Mouse (Mus musculus) lung, postnatal 0 days (tissue): ENCODE data around the gene Cd164l2.

Source experiments
- CTCF ChIP-seq: IDR thresholded peaks from 2 replicates; pipeline ENCODE4 v1.5.1; 2016; ENCODE audit warnings: antibody characterized with exemption, mild to moderate bottlenecking
- EP300 ChIP-seq: IDR thresholded peaks from 2 replicates; pipeline ENCODE4 v1.6.1; 2016; ENCODE audit warnings: antibody characterized with exemption, mild to moderate bottlenecking, control low read depth

- TF ChIP-seq EP300 (no peak), CTCF (peak; percentile 85)
Measured at GRCm38 (mm10) chr4:133201006-133201771, 10.7 kb upstream of the Cd164l2 start.
